Mouse (Mus musculus): ENCODE results near the gene Zdhhc7. TPM values are rescaled to one million over a fixed set of nuclear protein-coding genes. Genes with fewer than 3 reads are reported as not detected.
A peak's percentile ranks its signal among the peaks of the same experiment; 100 is the strongest.

Zdhhc7 gene
- polyA plus RNA-seq, 1 experiment from 2014 or later, result 30.3 TPM

GRCm38 (mm10) chr8:120084783-120085182, 16.5 kb downstream of the Zdhhc7 start:
- no peak overlapping the region for H3K4me3 ChIP-seq (replicated peaks; ENCODE audit: low read depth, low read length)
- WGBS, result 93% methylated on average over 8 of the region's 8 CpGs
- H3K9me3 ChIP-seq (replicated peaks; ENCODE audit: low read length), result no peaks in the 10 kb centered on the region
- no peak overlapping the region for H3K4me2 ChIP-seq (ENCODE audit: low read length)
- no peak for ATAC-seq (replicated peaks; ENCODE audit: low FRiP score, low read depth)
- no peak for TF ChIP-seq CTCF (IDR thresholded peaks at IDR 0.05; ENCODE audit: low read depth)
- H3K27me3 ChIP-seq (ENCODE audit: insufficient read depth, low read length), result no peaks in the 10 kb centered on the region
- H3K27ac ChIP-seq, result no peak overlapping the region
- H3K36me3 ChIP-seq (ENCODE audit: insufficient read depth, low read length), result peaks cover 56% of the 10 kb centered on the region
- H3K4me1 ChIP-seq (replicated peaks; ENCODE audit: insufficient read depth, low read length), result no peaks in the 10 kb centered on the region
- DNase-seq (ENCODE audit: low spot score), result no peak
- no peak overlapping the region for H3K9ac ChIP-seq (ENCODE audit: low read depth, low read length)

GRCm38 (mm10) chr8:120083261-120083660, 18.0 kb downstream of the Zdhhc7 start:
- H3K36me3 ChIP-seq (ENCODE audit: insufficient read depth, low read length), result peaks cover 51% of the 10 kb centered on the region
- H3K4me2 ChIP-seq (ENCODE audit: low read length), result no peak overlapping the region
- no peak overlapping the region for H3K4me3 ChIP-seq (replicated peaks; ENCODE audit: low read depth, low read length)
- no peak overlapping the region for H3K27ac ChIP-seq
- no peak for TF ChIP-seq CTCF (IDR thresholded peaks at IDR 0.05; ENCODE audit: low read depth)
- WGBS, result 89% methylated on average over 8 of the region's 8 CpGs
- no peaks in the 10 kb centered on the region for H3K27me3 ChIP-seq (ENCODE audit: insufficient read depth, low read length)
- no peaks in the 10 kb centered on the region for H3K4me1 ChIP-seq (replicated peaks; ENCODE audit: insufficient read depth, low read length)
- DNase-seq (ENCODE audit: low spot score), result no peak
- ATAC-seq (replicated peaks; ENCODE audit: low FRiP score, low read depth), result no peak
- no peak overlapping the region for H3K9ac ChIP-seq (ENCODE audit: low read depth, low read length)
- H3K9me3 ChIP-seq (replicated peaks; ENCODE audit: low read length), result no peaks in the 10 kb centered on the region

GRCm38 (mm10) chr8:120079361-120079760, 21.9 kb downstream of the Zdhhc7 start:
- Histone ChIP-seq H3K9ac (ENCODE audit: low read depth, low read length) (no peak overlapping the region), H3K27ac (no peak overlapping the region), H3K36me3 (ENCODE audit: insufficient read depth, low read length) (peaks cover 23% of the 10 kb centered on the region; the same call in 1 of the 2 replicates), H3K4me3 (replicated peaks; ENCODE audit: low read depth, low read length) (no peak overlapping the region), H3K9me3 (replicated peaks; ENCODE audit: low read length) (no peaks in the 10 kb centered on the region), H3K4me2 (ENCODE audit: low read length) (no peak overlapping the region), H3K27me3 (ENCODE audit: insufficient read depth, low read length) (no peaks in the 10 kb centered on the region), H3K4me1 (replicated peaks; ENCODE audit: insufficient read depth, low read length) (no peaks in the 10 kb centered on the region)
- no peak for TF ChIP-seq CTCF (IDR thresholded peaks at IDR 0.05; ENCODE audit: low read depth)
- DNase-seq (ENCODE audit: low spot score) (no peak), ATAC-seq (replicated peaks; ENCODE audit: low FRiP score, low read depth) (no peak)
- WGBS, result 65% methylated on average over 5 of the region's 5 CpGs

DNA sequence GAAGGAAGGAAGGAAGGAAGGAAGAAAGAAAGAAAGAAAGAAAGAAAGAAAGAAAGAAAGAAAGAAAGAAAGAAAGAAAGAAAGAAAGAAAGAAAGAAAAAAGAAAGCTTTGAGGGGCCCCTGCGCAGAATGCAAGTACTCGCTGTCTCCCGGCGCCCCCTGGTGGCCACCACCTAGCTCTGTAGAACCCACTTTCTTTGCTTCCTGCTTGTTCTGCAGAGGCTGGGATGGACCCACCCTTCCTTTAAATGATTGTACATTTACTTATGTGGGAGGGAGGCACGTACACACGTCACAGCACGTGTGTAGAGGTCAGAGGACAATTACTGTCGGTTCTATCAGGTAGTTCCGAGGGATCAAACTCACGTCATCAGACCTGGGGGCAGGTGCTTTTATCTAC, 23.2 kb downstream of the Zdhhc7 start:
- ATAC-seq (replicated peaks; ENCODE audit: low FRiP score, low read depth) (no peak; the same call in 1 of the 2 replicates), DNase-seq (ENCODE audit: low spot score) (peak; percentile 91)
- TF ChIP-seq CTCF (IDR thresholded peaks at IDR 0.05; ENCODE audit: low read depth), result peak; percentile 90
- peaks cover 17% of the 10 kb centered on the region; the same call in 1 of the 2 replicates for H3K36me3 ChIP-seq (ENCODE audit: insufficient read depth, low read length)
- no peaks in the 10 kb centered on the region for H3K27me3 ChIP-seq (ENCODE audit: insufficient read depth, low read length)
- H3K4me1 ChIP-seq (replicated peaks; ENCODE audit: insufficient read depth, low read length), result no peaks in the 10 kb centered on the region
- no peak overlapping the region for H3K4me3 ChIP-seq (replicated peaks; ENCODE audit: low read depth, low read length)
- no peak overlapping the region for H3K9ac ChIP-seq (ENCODE audit: low read depth, low read length)
- 11% methylated on average over 10 of the region's 10 CpGs for WGBS
- no peak overlapping the region for H3K27ac ChIP-seq
- H3K4me2 ChIP-seq (ENCODE audit: low read length), result no peak overlapping the region
- H3K9me3 ChIP-seq (replicated peaks; ENCODE audit: low read length), result no peaks in the 10 kb centered on the region

- H3K27ac ChIP-seq, result no peak overlapping the region
- 54% methylated on average over 6 of the region's 6 CpGs for WGBS
Observed at GRCm38 (mm10) chr8:120075347-120075746, 25.9 kb downstream of the Zdhhc7 start.

GRCm38 (mm10) chr8:120074516-120074915, 26.8 kb downstream of the Zdhhc7 start:
- no peaks in the 10 kb centered on the region for H3K9me3 ChIP-seq (replicated peaks; ENCODE audit: low read length)
- H3K36me3 ChIP-seq (ENCODE audit: insufficient read depth, low read length), result no peaks in the 10 kb centered on the region
- H3K4me1 ChIP-seq (replicated peaks; ENCODE audit: insufficient read depth, low read length), result no peaks in the 10 kb centered on the region
- WGBS, result 70% methylated on average over 6 of the region's 6 CpGs
- H3K4me2 ChIP-seq (ENCODE audit: low read length), result no peak overlapping the region
- H3K9ac ChIP-seq (ENCODE audit: low read depth, low read length), result no peak overlapping the region
- H3K27me3 ChIP-seq (ENCODE audit: insufficient read depth, low read length), result no peaks in the 10 kb centered on the region
- no peak overlapping the region for H3K4me3 ChIP-seq (replicated peaks; ENCODE audit: low read depth, low read length)
- DNase-seq (ENCODE audit: low spot score) (no peak), ATAC-seq (replicated peaks; ENCODE audit: low FRiP score, low read depth) (no peak)
- peak; percentile 22; the same call in 1 of the 2 replicates for TF ChIP-seq CTCF (IDR thresholded peaks at IDR 0.05; ENCODE audit: low read depth)
- H3K27ac ChIP-seq, result no peak overlapping the region

More at GRCm38 (mm10) chr8:120075347-120075746, 25.9 kb downstream of the Zdhhc7 start:
- DNase-seq (ENCODE audit: low spot score), result no peak
- Histone ChIP-seq H3K36me3 (ENCODE audit: insufficient read depth, low read length) (no peaks in the 10 kb centered on the region), H3K27me3 (ENCODE audit: insufficient read depth, low read length) (no peaks in the 10 kb centered on the region), H3K4me1 (replicated peaks; ENCODE audit: insufficient read depth, low read length) (no peaks in the 10 kb centered on the region), H3K4me2 (ENCODE audit: low read length) (no peak overlapping the region), H3K9ac (ENCODE audit: low read depth, low read length) (no peak overlapping the region), H3K4me3 (replicated peaks; ENCODE audit: low read depth, low read length) (no peak overlapping the region), H3K9me3 (replicated peaks; ENCODE audit: low read length) (no peaks in the 10 kb centered on the region)
- TF ChIP-seq CTCF (IDR thresholded peaks at IDR 0.05; ENCODE audit: low read depth), result no peak
- ATAC-seq (replicated peaks; ENCODE audit: low FRiP score, low read depth), result no peak

DNA sequence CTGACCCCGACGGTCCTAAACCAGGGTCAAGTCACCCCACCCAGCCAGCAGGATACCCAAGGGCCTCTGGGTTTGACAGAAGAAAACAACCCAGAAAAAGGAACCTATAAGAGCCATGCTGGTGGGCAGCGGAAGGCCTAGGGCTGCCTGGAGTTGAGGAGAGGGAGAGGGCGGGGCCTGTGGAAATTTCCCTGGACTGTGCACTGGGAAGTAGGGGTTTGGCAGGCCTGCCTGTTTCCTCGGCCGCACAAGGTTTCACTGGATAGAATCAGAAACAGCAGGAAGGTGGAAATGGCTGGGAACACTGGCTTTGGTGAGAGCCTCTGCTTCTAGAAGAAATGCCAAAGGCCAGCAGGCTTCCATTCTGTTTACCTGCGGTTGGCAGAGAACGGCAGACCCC, 28.5 kb downstream of the Zdhhc7 start:
- H3K9me3 ChIP-seq (replicated peaks; ENCODE audit: low read length), result no peaks in the 10 kb centered on the region
- DNase-seq (ENCODE audit: low spot score) (peak; percentile 51), ATAC-seq (replicated peaks; ENCODE audit: low FRiP score, low read depth) (no peak)
- no peaks in the 10 kb centered on the region for H3K36me3 ChIP-seq (ENCODE audit: insufficient read depth, low read length)
- H3K27ac ChIP-seq, result peak overlapping the region; percentile 42
- H3K4me1 ChIP-seq (replicated peaks; ENCODE audit: insufficient read depth, low read length), result peaks cover 4% of the 10 kb centered on the region; the same call in 1 of the 2 replicates
- 65% methylated on average over 8 of the region's 8 CpGs for WGBS
- H3K27me3 ChIP-seq (ENCODE audit: insufficient read depth, low read length), result no peaks in the 10 kb centered on the region
- TF ChIP-seq CTCF (IDR thresholded peaks at IDR 0.05; ENCODE audit: low read depth), result no peak
- H3K9ac ChIP-seq (ENCODE audit: low read depth, low read length), result no peak overlapping the region
- H3K4me3 ChIP-seq (replicated peaks; ENCODE audit: low read depth, low read length), result no peak overlapping the region
- H3K4me2 ChIP-seq (ENCODE audit: low read length), result no peak overlapping the region

Data from kidney, postnatal 0 days (tissue).